Mouse (Mus musculus): ENCODE measurements at regions not wholly inside any gene's neighbourhood (a gene's known extent, or its start where the extent isn't known, plus 50 kb on each side); places are given as distances from the start of the nearest gene placed in this dataset.

DNA sequence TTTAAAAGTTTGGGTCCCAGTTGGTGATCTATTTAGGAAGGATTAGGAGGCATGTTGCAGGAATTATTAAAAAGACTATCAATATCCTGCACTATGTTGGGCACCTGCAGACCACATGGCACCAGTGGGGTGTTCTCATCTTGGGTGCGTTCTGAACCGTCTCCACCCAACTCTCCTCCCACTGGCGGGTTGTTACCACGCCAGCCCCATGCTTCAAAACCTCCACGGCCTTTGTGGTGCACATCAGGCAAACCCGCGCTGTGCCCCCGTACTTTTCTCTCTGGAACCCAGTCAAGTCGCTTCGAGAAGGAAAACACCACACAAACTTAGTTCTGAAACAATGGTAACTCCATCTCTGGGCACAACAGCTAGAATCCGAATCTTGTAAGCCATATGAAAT is 51.7 kb upstream of the Stt3b start:
- no peak for TF ChIP-seq CTCF (IDR thresholded peaks at IDR 0.05; ENCODE audit: borderline replicate concordance, control insufficient read depth, extremely low read depth, insufficient read depth, low read length, poor library complexity)
- TF ChIP-seq POLR2A (IDR thresholded peaks at IDR 0.05; ENCODE audit: control insufficient read depth, extremely low read depth, insufficient read depth, low read length, poor library complexity): no peak
